In genomic region chr5:3491084-3491483, GRCm38 (mm10) we compare ENCODE assay signal across 9 mouse cellular contexts. TPM values are rescaled to one million over a fixed set of nuclear protein-coding genes. Genes with fewer than 3 reads are reported as not detected.
A peak's percentile ranks its signal among the peaks of the same experiment; 100 is the strongest.
DNase-seq lines count a peak whose midpoint lies in the region; ATAC-seq and TF ChIP-seq lines count a peak whose summit lies in the region.
"Had no signal": no experiment of that assay in that cellular context is flagged by ENCODE, and none has a peak within 500 bp of the region (broad histone marks: within the 10 kb centered on the region; RNA-seq: fewer than 3 reads in every experiment).

No protein-coding gene starts in this region.

- H3K4me2 ChIP-seq in midbrain, embryonic 11.5 days = no peak overlapping the region
- H3K4me2 ChIP-seq in midbrain, postnatal 0 days (ENCODE audit: low read depth, low read length, poor library complexity, severe bottlenecking) = no peak overlapping the region
- no peak overlapping the region for H3K4me2 ChIP-seq in liver, embryonic 16.5 days (ENCODE audit: low read depth, low read length)
- 0 out of 2 replicates have a peak overlapping the region, but pooled peaks have one; percentile 1 for H3K4me2 ChIP-seq in stomach, embryonic 16.5 days (ENCODE audit: low read depth, low read length)
- no peak overlapping the region for H3K4me2 ChIP-seq in midbrain, embryonic 13.5 days (replicated peaks)
- H3K4me2 ChIP-seq: midbrain, embryonic 12.5 days had no signal

- no peak for TF ChIP-seq CTCF in midbrain, postnatal 0 days (IDR thresholded peaks at IDR 0.05)

- 87% methylated on average over 9 of the region's 9 CpGs for WGBS in midbrain, embryonic 11.5 days
- 79% methylated on average over 9 of the region's 9 CpGs for WGBS in midbrain, postnatal 0 days
- 47% methylated on average over 9 of the region's 9 CpGs for WGBS in liver, embryonic 16.5 days (ENCODE audit: insufficient replicate concordance)
- WGBS in stomach, embryonic 16.5 days = 49% methylated on average over 9 of the region's 9 CpGs
- WGBS in midbrain, embryonic 13.5 days = 83% methylated on average over 9 of the region's 9 CpGs

- no peak for ATAC-seq in midbrain, embryonic 11.5 days (ENCODE audit: low FRiP score)
- no peak for ATAC-seq in midbrain, postnatal 0 days (ENCODE audit: low FRiP score)
- ATAC-seq in liver, embryonic 16.5 days (ENCODE audit: low read depth) = peak; percentile 60
- peak; percentile 56; the same call in 1 of the 2 replicates for ATAC-seq in stomach, embryonic 16.5 days (ENCODE audit: insufficient read depth, low FRiP score)
- no peak for ATAC-seq in midbrain, embryonic 13.5 days

- no peaks in the 10 kb centered on the region for H3K27me3 ChIP-seq in midbrain, embryonic 11.5 days (ENCODE audit: control insufficient read depth, insufficient read depth, low read length)
- H3K27me3 ChIP-seq in midbrain, postnatal 0 days (ENCODE audit: insufficient read depth, low read length) = no peaks in the 10 kb centered on the region
- no peaks in the 10 kb centered on the region for H3K27me3 ChIP-seq in liver, embryonic 16.5 days (ENCODE audit: control insufficient read depth, insufficient read depth, low read depth, low read length)
- H3K27me3 ChIP-seq in stomach, embryonic 16.5 days (ENCODE audit: control insufficient read depth, insufficient read depth, low read length) = no peaks in the 10 kb centered on the region
- no peaks in the 10 kb centered on the region for H3K27me3 ChIP-seq in midbrain, embryonic 13.5 days
- H3K27me3 ChIP-seq: midbrain, embryonic 12.5 days had no signal

- H3K9me3 ChIP-seq in midbrain, embryonic 11.5 days (ENCODE audit: control insufficient read depth, low read length) = no peaks in the 10 kb centered on the region
- H3K9me3 ChIP-seq in midbrain, postnatal 0 days (ENCODE audit: low read length) = no peaks in the 10 kb centered on the region
- no peaks in the 10 kb centered on the region for H3K9me3 ChIP-seq in liver, embryonic 16.5 days (replicated peaks; ENCODE audit: control insufficient read depth, low read length)
- no peaks in the 10 kb centered on the region for H3K9me3 ChIP-seq in stomach, embryonic 16.5 days (replicated peaks; ENCODE audit: control insufficient read depth, low read length)
- H3K9me3 ChIP-seq in midbrain, embryonic 13.5 days = no peaks in the 10 kb centered on the region
- H3K9me3 ChIP-seq: midbrain, embryonic 12.5 days had no signal

- H3K27ac ChIP-seq in midbrain, embryonic 11.5 days (ENCODE audit: low read depth, low read length) = no peak overlapping the region
- no peak overlapping the region for H3K27ac ChIP-seq in midbrain, postnatal 0 days (ENCODE audit: low read depth, low read length)
- peak overlapping the region; percentile 72 for H3K27ac ChIP-seq in liver, embryonic 16.5 days (ENCODE audit: low read length)
- peak overlapping the region; percentile 68; the same call in 1 of the 2 replicates for H3K27ac ChIP-seq in stomach, embryonic 16.5 days (ENCODE audit: low read length)
- no peak overlapping the region for H3K27ac ChIP-seq in midbrain, embryonic 13.5 days
- H3K27ac ChIP-seq: midbrain, embryonic 12.5 days had no signal

- H3K4me3 ChIP-seq in midbrain, embryonic 11.5 days (ENCODE audit: low read depth, low read length) = no peak overlapping the region
- H3K4me3 ChIP-seq in midbrain, postnatal 0 days (ENCODE audit: low read depth, low read length) = no peak overlapping the region
- peak overlapping the region; percentile 2; the same call in 1 of the 2 replicates for H3K4me3 ChIP-seq in liver, embryonic 16.5 days (ENCODE audit: low read depth, low read length)
- H3K4me3 ChIP-seq in stomach, embryonic 16.5 days (replicated peaks; ENCODE audit: low read length) = no peak overlapping the region
- no peak overlapping the region for H3K4me3 ChIP-seq in midbrain, embryonic 13.5 days (replicated peaks)
- H3K4me3 ChIP-seq: midbrain, embryonic 12.5 days had no signal

- peak; percentile 73 for DNase-seq in midbrain, embryonic 11.5 days (ENCODE audit: low spot score, missing footprints)
- DNase-seq in midbrain, postnatal 0 days (ENCODE audit: low spot score) = no peak
- DNase-seq in heart, postnatal 4 days = peak; percentile 54
- no peak for DNase-seq in MN1 (ENCODE audit: low spot score)
- DNase-seq in thymus, postnatal 25 days = no peak

- H3K36me3 ChIP-seq in midbrain, embryonic 11.5 days (ENCODE audit: control insufficient read depth, insufficient read depth, low read length) = no peaks in the 10 kb centered on the region
- H3K36me3 ChIP-seq in midbrain, postnatal 0 days (ENCODE audit: insufficient read depth, low read length) = no peaks in the 10 kb centered on the region
- H3K36me3 ChIP-seq in liver, embryonic 16.5 days (ENCODE audit: control insufficient read depth, insufficient read depth) = no peaks in the 10 kb centered on the region
- no peaks in the 10 kb centered on the region for H3K36me3 ChIP-seq in stomach, embryonic 16.5 days (ENCODE audit: control insufficient read depth, insufficient read depth, low read length)
- H3K36me3 ChIP-seq in midbrain, embryonic 13.5 days = no peaks in the 10 kb centered on the region
- H3K36me3 ChIP-seq: midbrain, embryonic 12.5 days had no signal

- no peak overlapping the region for H3K9ac ChIP-seq in midbrain, embryonic 11.5 days (ENCODE audit: low read length)
- no peak overlapping the region for H3K9ac ChIP-seq in midbrain, postnatal 0 days (replicated peaks; ENCODE audit: low read length, poor library complexity, severe bottlenecking)
- no peak overlapping the region for H3K9ac ChIP-seq in liver, embryonic 16.5 days (ENCODE audit: low read depth, low read length)
- H3K9ac ChIP-seq in stomach, embryonic 16.5 days (ENCODE audit: low read length) = no peak overlapping the region
- no peak overlapping the region for H3K9ac ChIP-seq in midbrain, embryonic 13.5 days (replicated peaks)
- H3K9ac ChIP-seq: midbrain, embryonic 12.5 days had no signal

- no peaks in the 10 kb centered on the region for H3K4me1 ChIP-seq in midbrain, embryonic 11.5 days (ENCODE audit: control insufficient read depth, insufficient read depth, low read length)
- no peaks in the 10 kb centered on the region for H3K4me1 ChIP-seq in midbrain, postnatal 0 days (ENCODE audit: insufficient read depth, low read length)
- peaks cover 13% of the 10 kb centered on the region for H3K4me1 ChIP-seq in liver, embryonic 16.5 days (ENCODE audit: control insufficient read depth, low read depth, low read length)
- H3K4me1 ChIP-seq in stomach, embryonic 16.5 days (ENCODE audit: control insufficient read depth, insufficient read depth, low read length) = no peaks in the 10 kb centered on the region
- H3K4me1 ChIP-seq in midbrain, embryonic 13.5 days (replicated peaks) = no peaks in the 10 kb centered on the region
- H3K4me1 ChIP-seq: midbrain, embryonic 12.5 days had no signal

RNA-seq across cellular contexts. Expression of gene Fam133b, which starts 52.5 kb away (rescaled TPM):
- 43.0 and 47.3 TPM in 2 replicates for polyA plus RNA-seq in midbrain, embryonic 11.5 days (2014; fragmentation: Nextera tagmentation; extraction: Ambion mirVana)
- 23.9 and 24.3 TPM in 2 replicates for total RNA-seq in midbrain, postnatal 0 days (2014; rRNA removed)
- 20.3 and 25.1 TPM in 2 replicates for polyA plus RNA-seq in midbrain, postnatal 0 days (2015; fragmentation: Nextera tagmentation; extraction: Ambion mirVana)
- 10 to 100 TPM; 23.1 to 24.3 TPM for total RNA-seq in heart, postnatal 4 days (2021)
- 8.6 and 9.1 TPM in 2 replicates for polyA plus RNA-seq in liver, embryonic 16.5 days (2015; fragmentation: Nextera tagmentation; extraction: Ambion mirVana)
- 20.0 and 23.9 TPM in 2 replicates for polyA plus RNA-seq in stomach, embryonic 16.5 days (2015; fragmentation: Nextera tagmentation; extraction: Ambion mirVana)
- 32.5 and 35.5 TPM in 2 replicates for polyA plus RNA-seq in midbrain, embryonic 13.5 days (2015; fragmentation: Nextera tagmentation; extraction: Ambion mirVana)

Comparison
In these comparisons a context has a peak if more than half of its experiments do, and no peak if none do; other contexts are left out.
1. DNase-seq: peak in midbrain, embryonic 11.5 days (single experiment) and heart, postnatal 4 days (single experiment); none in midbrain, postnatal 0 days (single experiment), MN1 (single experiment) and thymus, postnatal 25 days (single experiment).
2. ATAC-seq: peak in liver, embryonic 16.5 days (single experiment) and stomach, embryonic 16.5 days (single experiment); none in midbrain, embryonic 11.5 days (single experiment), midbrain, postnatal 0 days (single experiment) and midbrain, embryonic 13.5 days (single experiment).
3. H3K27ac ChIP-seq: peak in liver, embryonic 16.5 days (single experiment) and stomach, embryonic 16.5 days (single experiment); none in midbrain, embryonic 11.5 days (single experiment), midbrain, postnatal 0 days (single experiment) and midbrain, embryonic 13.5 days (single experiment).